Mouse (Mus musculus): ENCODE measurements around the gene Gpr156. TPM values are rescaled to one million over a fixed set of nuclear protein-coding genes. Genes with fewer than 3 reads are reported as not detected.
A peak's percentile ranks its signal among the peaks of the same experiment; 100 is the strongest.

Gene Gpr156
- polyA plus RNA-seq, 1 experiment from 2014 or later, result 4.2 TPM

DNA sequence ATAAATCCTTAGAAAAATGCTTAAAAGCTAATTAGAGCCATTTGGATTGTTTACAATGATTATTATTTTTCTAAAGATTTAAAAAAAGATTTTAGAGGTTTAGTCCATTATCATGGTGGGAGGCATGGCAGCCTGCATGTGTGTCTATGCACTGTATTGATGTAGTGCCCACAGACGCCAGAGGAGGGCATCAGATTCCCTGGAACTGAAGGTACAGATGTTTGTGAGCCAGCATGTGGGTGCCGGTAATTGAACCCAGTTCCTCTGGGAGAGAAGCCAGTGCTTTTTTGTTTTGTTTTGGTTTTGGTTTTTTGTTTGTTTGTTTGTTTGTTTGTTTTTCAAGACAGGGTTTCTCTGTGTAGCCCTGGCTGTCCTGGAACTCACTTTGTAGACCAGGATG lies 13.3 kb downstream of the Gpr156 start:
- H3K4me3 ChIP-seq (ENCODE audit: low read depth, low read length), result no peak overlapping the region
- H3K4me2 ChIP-seq, result no peak overlapping the region
- no peak overlapping the region for H3K27ac ChIP-seq (ENCODE audit: low read depth, low read length)
- H3K9ac ChIP-seq (ENCODE audit: low read length), result no peak overlapping the region
- H3K27me3 ChIP-seq (ENCODE audit: control insufficient read depth, insufficient read depth, low read length), result no peaks in the 10 kb centered on the region
- no peak for ATAC-seq (ENCODE audit: low FRiP score)
- no peak for DNase-seq (ENCODE audit: low spot score, missing footprints)
- no peaks in the 10 kb centered on the region for H3K36me3 ChIP-seq (ENCODE audit: control insufficient read depth, insufficient read depth, low read length)
- H3K4me1 ChIP-seq (ENCODE audit: control insufficient read depth, insufficient read depth, low read length), result peaks cover 16% of the 10 kb centered on the region
- no peaks in the 10 kb centered on the region; the same call in 1 of the 2 replicates for H3K9me3 ChIP-seq (ENCODE audit: control insufficient read depth, low read length)
- WGBS, result 90% methylated on average over 2 of the region's 2 CpGs

DNA sequence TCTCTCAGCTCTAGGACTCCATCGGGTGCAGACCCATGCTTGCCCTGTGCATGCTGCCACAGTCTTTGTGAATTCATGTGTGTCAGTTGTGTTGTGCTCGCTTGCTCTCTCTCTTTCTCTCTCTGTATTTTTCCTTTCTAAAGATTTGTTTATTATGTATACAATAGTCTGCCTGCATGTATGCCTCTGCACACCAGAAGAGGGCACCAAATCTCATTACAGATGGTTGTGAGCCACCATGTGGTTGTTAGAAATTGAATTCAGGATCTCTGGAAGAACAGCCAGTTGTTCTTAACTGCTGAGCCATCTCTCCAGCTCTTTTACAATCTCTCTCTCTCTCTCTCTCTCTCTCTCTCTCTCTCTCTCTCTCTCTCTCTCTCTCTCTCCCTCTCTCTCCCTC lies 18.6 kb downstream of the Gpr156 start:
- Histone ChIP-seq H3K4me2 (no peak overlapping the region), H3K36me3 (ENCODE audit: control insufficient read depth, insufficient read depth, low read length) (no peaks in the 10 kb centered on the region), H3K9ac (ENCODE audit: low read length) (no peak overlapping the region), H3K4me3 (ENCODE audit: low read depth, low read length) (no peak overlapping the region), H3K27me3 (ENCODE audit: control insufficient read depth, insufficient read depth, low read length) (no peaks in the 10 kb centered on the region), H3K27ac (ENCODE audit: low read depth, low read length) (no peak overlapping the region), H3K9me3 (ENCODE audit: control insufficient read depth, low read length) (no peaks in the 10 kb centered on the region; the same call in 1 of the 2 replicates), H3K4me1 (ENCODE audit: control insufficient read depth, insufficient read depth, low read length) (no peaks in the 10 kb centered on the region)
- 88% methylated on average over 2 of the region's 2 CpGs for WGBS
- no peak for ATAC-seq (ENCODE audit: low FRiP score)
- DNase-seq (ENCODE audit: low spot score, missing footprints), result peak; percentile 10

- Histone ChIP-seq H3K27me3 (ENCODE audit: control insufficient read depth, insufficient read depth, low read length) (no peaks in the 10 kb centered on the region), H3K4me3 (ENCODE audit: low read depth, low read length) (no peak overlapping the region), H3K9me3 (ENCODE audit: control insufficient read depth, low read length) (no peaks in the 10 kb centered on the region), H3K4me1 (ENCODE audit: control insufficient read depth, insufficient read depth, low read length) (no peaks in the 10 kb centered on the region), H3K9ac (ENCODE audit: low read length) (no peak overlapping the region), H3K4me2 (no peak overlapping the region), H3K36me3 (ENCODE audit: control insufficient read depth, insufficient read depth, low read length) (no peaks in the 10 kb centered on the region), H3K27ac (ENCODE audit: low read depth, low read length) (no peak overlapping the region)
- 81% methylated on average over 8 of the region's 8 CpGs for WGBS
- no peak for ATAC-seq (ENCODE audit: low FRiP score)
- peak; percentile 78 for DNase-seq (ENCODE audit: low spot score, missing footprints)
These were observed 21.0 kb downstream of the Gpr156 start for GRCm38 (mm10) chr16:37937276-37937675.

DNA sequence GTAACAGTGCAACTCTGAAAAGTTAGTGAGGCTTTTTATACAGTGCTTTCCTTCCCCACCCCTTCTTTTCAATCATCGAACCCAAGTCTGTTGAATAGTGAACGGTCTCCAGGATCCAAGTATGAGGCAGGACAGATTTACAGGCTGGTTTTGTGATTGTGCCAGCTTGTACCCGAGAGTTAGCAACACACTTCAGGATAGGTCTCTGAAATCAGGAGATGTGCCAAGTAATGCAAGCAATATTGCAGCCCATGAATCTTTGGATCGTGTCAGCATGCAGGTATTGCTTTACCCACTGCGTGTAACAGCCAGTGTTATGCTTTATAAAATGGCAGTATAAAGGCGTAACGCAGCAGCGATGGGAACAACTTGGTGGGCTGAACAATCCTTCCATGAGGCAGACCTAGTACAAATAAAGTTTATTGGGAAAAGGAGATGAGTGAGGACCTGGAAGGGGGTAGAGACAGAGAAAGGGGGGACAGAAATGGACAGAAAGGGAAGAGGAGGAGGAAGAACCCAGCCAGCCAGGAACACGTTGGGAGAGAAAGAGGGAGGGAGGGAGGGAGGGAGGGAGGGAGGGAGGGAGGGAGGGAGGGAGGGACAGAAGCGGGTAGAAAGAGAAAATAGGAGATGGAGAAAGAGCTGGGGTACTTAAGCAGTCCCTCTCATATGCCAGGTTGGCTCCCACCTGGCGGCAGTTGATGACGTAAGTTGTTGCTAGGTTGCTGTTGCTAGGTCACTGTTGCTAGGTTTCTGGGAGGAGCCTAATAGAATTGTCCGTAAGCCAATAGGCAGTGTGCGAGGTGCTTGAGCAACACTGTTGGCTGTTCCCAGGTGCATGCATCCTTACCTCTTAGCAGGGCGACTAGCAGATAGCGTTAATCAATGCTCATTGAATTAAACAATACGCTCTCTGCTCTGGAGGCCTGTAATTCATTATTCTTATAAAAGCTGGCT lies 22.1 kb downstream of the Gpr156 start:
- Histone ChIP-seq H3K4me3 (ENCODE audit: low read depth, low read length) (no peak overlapping the region), H3K9me3 (ENCODE audit: control insufficient read depth, low read length) (no peaks in the 10 kb centered on the region), H3K9ac (ENCODE audit: low read length) (no peak overlapping the region), H3K27ac (ENCODE audit: low read depth, low read length) (no peak overlapping the region), H3K36me3 (ENCODE audit: control insufficient read depth, insufficient read depth, low read length) (no peaks in the 10 kb centered on the region), H3K4me1 (ENCODE audit: control insufficient read depth, insufficient read depth, low read length) (no peaks in the 10 kb centered on the region; the same call in 1 of the 2 replicates), H3K4me2 (no peak overlapping the region), H3K27me3 (ENCODE audit: control insufficient read depth, insufficient read depth, low read length) (no peaks in the 10 kb centered on the region)
- 53% methylated on average over 16 of the region's 17 CpGs for WGBS
- peak; percentile 95 for DNase-seq (ENCODE audit: low spot score, missing footprints)
- peak; percentile 85 for ATAC-seq (ENCODE audit: low FRiP score)

DNA sequence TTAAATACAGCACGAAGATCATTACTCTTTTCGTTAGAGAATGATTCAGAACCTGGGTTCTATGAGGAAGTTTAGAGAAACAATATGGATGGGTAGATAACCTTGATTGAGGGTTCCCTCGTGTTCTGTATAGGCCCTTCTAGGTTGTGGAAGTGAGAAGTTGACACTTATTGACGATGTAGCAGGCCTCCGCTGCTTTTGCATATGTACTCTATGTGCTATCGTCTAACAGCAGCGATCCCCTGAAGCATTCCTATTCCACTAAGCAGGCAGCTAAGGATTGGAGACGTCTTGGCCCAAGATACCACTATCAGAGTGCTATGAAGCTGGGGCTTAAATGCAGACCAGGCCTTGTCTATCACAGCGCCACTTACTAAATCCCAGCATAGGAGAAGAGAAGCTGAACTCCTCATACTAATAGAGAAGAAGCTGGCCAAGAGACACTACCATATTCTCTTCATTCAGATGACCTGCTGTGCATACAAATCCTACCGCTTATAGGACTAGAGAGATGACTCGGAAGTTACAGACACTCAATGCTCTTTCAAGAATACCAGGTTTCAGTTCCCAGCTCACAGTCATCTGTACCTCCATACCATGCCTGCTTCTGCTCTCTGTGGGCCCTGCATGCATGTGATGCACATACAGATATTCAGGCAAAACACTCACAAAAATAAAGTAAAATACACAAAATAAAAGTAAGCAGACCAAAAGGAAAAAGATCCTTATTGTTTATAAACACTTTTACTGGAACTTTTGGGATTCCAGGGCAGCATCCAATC lies 23.0 kb downstream of the Gpr156 start:
- H3K9ac ChIP-seq (ENCODE audit: low read length), result no peak overlapping the region
- H3K4me3 ChIP-seq (ENCODE audit: low read depth, low read length), result no peak overlapping the region

DNA sequence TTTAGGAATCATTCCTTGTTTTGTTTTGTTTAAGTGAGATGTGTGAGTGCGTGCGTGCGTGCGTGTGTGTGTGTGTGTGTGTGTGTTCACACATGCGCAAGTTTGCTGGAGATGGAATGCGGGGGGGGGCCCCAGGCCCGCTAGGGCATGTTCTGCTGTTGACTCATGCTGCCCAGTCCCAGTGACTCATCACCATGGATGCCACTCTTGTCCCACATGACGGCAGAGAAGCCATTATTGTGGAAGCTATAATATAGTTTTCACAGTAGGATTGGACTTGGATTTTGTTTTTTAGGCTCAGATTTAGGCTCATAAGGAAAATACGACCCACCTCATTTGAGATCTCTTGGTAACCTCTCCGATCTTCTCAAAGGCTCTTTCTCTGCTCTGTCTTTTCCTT lies 24.0 kb downstream of the Gpr156 start:
- 84% methylated on average over 10 of the region's 10 CpGs for WGBS
- DNase-seq (ENCODE audit: low spot score, missing footprints), result peak; percentile 80
- Histone ChIP-seq H3K9me3 (ENCODE audit: control insufficient read depth, low read length) (no peaks in the 10 kb centered on the region), H3K4me1 (ENCODE audit: control insufficient read depth, insufficient read depth, low read length) (no peaks in the 10 kb centered on the region; the same call in 1 of the 2 replicates), H3K9ac (ENCODE audit: low read length) (no peak overlapping the region), H3K4me3 (ENCODE audit: low read depth, low read length) (no peak overlapping the region), H3K27me3 (ENCODE audit: control insufficient read depth, insufficient read depth, low read length) (no peaks in the 10 kb centered on the region), H3K27ac (ENCODE audit: low read depth, low read length) (no peak overlapping the region), H3K36me3 (ENCODE audit: control insufficient read depth, insufficient read depth, low read length) (no peaks in the 10 kb centered on the region), H3K4me2 (no peak overlapping the region)
- no peak for ATAC-seq (ENCODE audit: low FRiP score)

More for the DNA sequence above, 23.0 kb downstream of the Gpr156 start:
- Histone ChIP-seq H3K27ac (ENCODE audit: low read depth, low read length) (no peak overlapping the region), H3K4me2 (no peak overlapping the region), H3K4me1 (ENCODE audit: control insufficient read depth, insufficient read depth, low read length) (no peaks in the 10 kb centered on the region; the same call in 1 of the 2 replicates), H3K27me3 (ENCODE audit: control insufficient read depth, insufficient read depth, low read length) (no peaks in the 10 kb centered on the region), H3K9me3 (ENCODE audit: control insufficient read depth, low read length) (no peaks in the 10 kb centered on the region), H3K36me3 (ENCODE audit: control insufficient read depth, insufficient read depth, low read length) (no peaks in the 10 kb centered on the region)
- ATAC-seq (ENCODE audit: low FRiP score) (peak; percentile 42; the same call in 1 of the 2 replicates), DNase-seq (ENCODE audit: low spot score, missing footprints) (peak; percentile 79)
- WGBS, result 69% methylated on average over 11 of the region's 11 CpGs

DNA sequence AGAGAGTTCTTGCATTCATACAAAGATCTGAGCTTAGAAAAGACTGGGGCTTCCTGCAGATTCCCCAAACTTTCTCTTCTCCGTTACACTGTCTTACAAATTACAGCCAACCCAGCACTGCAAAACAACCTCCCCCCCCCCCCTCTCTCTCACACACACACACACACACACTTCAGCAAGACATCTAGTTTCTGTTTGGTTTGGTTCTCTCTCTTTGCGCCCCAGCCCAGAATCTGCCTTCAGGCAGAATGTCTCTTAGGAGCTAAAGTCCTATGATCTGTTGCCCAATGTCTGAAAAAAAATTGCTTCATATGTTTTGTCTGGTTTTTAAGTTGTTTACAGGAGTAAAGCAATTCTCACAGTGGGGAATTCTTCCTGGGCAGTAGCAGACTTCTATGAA lies 27.4 kb downstream of the Gpr156 start:
- 83% methylated on average over 2 of the region's 2 CpGs for WGBS
- no peak overlapping the region for H3K27ac ChIP-seq (ENCODE audit: low read depth, low read length)
- H3K4me3 ChIP-seq (ENCODE audit: low read depth, low read length), result no peak overlapping the region
- H3K4me2 ChIP-seq, result no peak overlapping the region
- H3K9ac ChIP-seq (ENCODE audit: low read length), result no peak overlapping the region
- no peaks in the 10 kb centered on the region; the same call in 1 of the 2 replicates for H3K4me1 ChIP-seq (ENCODE audit: control insufficient read depth, insufficient read depth, low read length)
- H3K36me3 ChIP-seq (ENCODE audit: control insufficient read depth, insufficient read depth, low read length), result no peaks in the 10 kb centered on the region
- DNase-seq (ENCODE audit: low spot score, missing footprints) (peak; percentile 70), ATAC-seq (ENCODE audit: low FRiP score) (no peak)
- H3K9me3 ChIP-seq (ENCODE audit: control insufficient read depth, low read length), result no peaks in the 10 kb centered on the region
- no peaks in the 10 kb centered on the region for H3K27me3 ChIP-seq (ENCODE audit: control insufficient read depth, insufficient read depth, low read length)

GRCm38 (mm10) chr16:37945031-37945796 lies 28.9 kb downstream of the Gpr156 start:
- no peaks in the 10 kb centered on the region for H3K27me3 ChIP-seq (ENCODE audit: control insufficient read depth, insufficient read depth, low read length)
- H3K9ac ChIP-seq (ENCODE audit: low read length), result no peak overlapping the region
- H3K27ac ChIP-seq (ENCODE audit: low read depth, low read length), result no peak overlapping the region
- no peak for DNase-seq (ENCODE audit: low spot score, missing footprints)
- WGBS, result 87% methylated on average over 8 of the region's 8 CpGs
- H3K36me3 ChIP-seq (ENCODE audit: control insufficient read depth, insufficient read depth, low read length), result no peaks in the 10 kb centered on the region
- no peak for ATAC-seq (ENCODE audit: low FRiP score)
- H3K4me3 ChIP-seq (ENCODE audit: low read depth, low read length), result no peak overlapping the region
- H3K9me3 ChIP-seq (ENCODE audit: control insufficient read depth, low read length), result no peaks in the 10 kb centered on the region
- no peak overlapping the region for H3K4me2 ChIP-seq
- no peaks in the 10 kb centered on the region; the same call in 1 of the 2 replicates for H3K4me1 ChIP-seq (ENCODE audit: control insufficient read depth, insufficient read depth, low read length)
